Mouse (Mus musculus): ENCODE data around the gene Krtap5-5.

- no peak for TF ChIP-seq POLR2A (IDR thresholded peaks at IDR 0.05; ENCODE audit: low read depth, low read length)
- peak; percentile 50 for TF ChIP-seq CTCF (conservative IDR thresholded peaks at IDR 0.05; ENCODE audit: insufficient read depth, insufficient read length, low read depth, low read length)
These were observed 20.1 kb upstream of the Krtap5-5 start for GRCm38 (mm10) chr7:142249824-142250223.
